Mouse (Mus musculus): Measurements from ENCODE around the gene Cryba4. TPM values are rescaled to one million over a fixed set of nuclear protein-coding genes. Genes with fewer than 3 reads are reported as not detected.

The Cryba4 gene
- total RNA-seq, 2 experiments from 2014 or later: 1.0 TPM; not detected in 1

GRCm38 (mm10) chr5:112270764-112271541 lies 18.6 kb upstream of the Cryba4 start:
- DNase-seq (ENCODE audit: low spot score in 2 of 2): peak; percentile 42 to 56

GRCm38 (mm10) chr5:112266011-112266777 lies 13.9 kb upstream of the Cryba4 start:
- DNase-seq (ENCODE audit: low spot score in 2 of 2): no peak

- DNase-seq (ENCODE audit: low spot score in 2 of 2): no peak
Observed at GRCm38 (mm10) chr5:112265515-112265914, 13.2 kb upstream of the Cryba4 start.

- no peak for DNase-seq (ENCODE audit: low spot score in 2 of 2)
Observed at GRCm38 (mm10) chr5:112265110-112265509, 12.8 kb upstream of the Cryba4 start.

GRCm38 (mm10) chr5:112264099-112264498 lies 11.8 kb upstream of the Cryba4 start:
- DNase-seq (ENCODE audit: low spot score in 2 of 2): no peak

- DNase-seq (ENCODE audit: low spot score in 2 of 2): no peak
Observed at GRCm38 (mm10) chr5:112260818-112261217, 8.5 kb upstream of the Cryba4 start.

- no peak for DNase-seq (ENCODE audit: low spot score in 2 of 2)
Observed at GRCm38 (mm10) chr5:112259862-112260650, 7.7 kb upstream of the Cryba4 start.

GRCm38 (mm10) chr5:112257896-112258295 lies 5.6 kb upstream of the Cryba4 start:
- no peak for DNase-seq (ENCODE audit: low spot score in 2 of 2)

GRCm38 (mm10) chr5:112256457-112256856 lies 4.1 kb upstream of the Cryba4 start:
- no peak for DNase-seq (ENCODE audit: low spot score in 2 of 2)

GRCm38 (mm10) chr5:112255426-112255825 lies 3.1 kb upstream of the Cryba4 start, which contains the start of gene Crybb1:
Gene Crybb1 (plus strand): TSS chr5:112255815.
- peak; percentile 43 to 54 for DNase-seq (ENCODE audit: low spot score in 2 of 2)

- DNase-seq (ENCODE audit: low spot score in 2 of 2): peak; percentile 42 to 48
Observed at GRCm38 (mm10) chr5:112254282-112254806, 2.0 kb upstream of the Cryba4 start.

GRCm38 (mm10) chr5:112253169-112253568 lies 851 bp upstream of the Cryba4 start:
- no peak for DNase-seq (ENCODE audit: low spot score in 2 of 2)

GRCm38 (mm10) chr5:112249106-112249505 lies 3.2 kb downstream of the Cryba4 start:
- DNase-seq (ENCODE audit: low spot score in 2 of 2): no peak

- DNase-seq (ENCODE audit: low spot score in 2 of 2): no peak
Observed at GRCm38 (mm10) chr5:112247399-112247798, 4.9 kb downstream of the Cryba4 start.

GRCm38 (mm10) chr5:112244890-112245615 lies 7.3 kb downstream of the Cryba4 start:
- no peak for DNase-seq (ENCODE audit: low spot score in 2 of 2)

GRCm38 (mm10) chr5:112244275-112244562 lies 8.1 kb downstream of the Cryba4 start:
- DNase-seq (ENCODE audit: low spot score in 2 of 2): no peak

GRCm38 (mm10) chr5:112243539-112244274 lies 8.6 kb downstream of the Cryba4 start:
- DNase-seq (ENCODE audit: low spot score in 2 of 2): no peak

GRCm38 (mm10) chr5:112243041-112243440 lies 9.3 kb downstream of the Cryba4 start:
- DNase-seq (ENCODE audit: low spot score in 2 of 2): no peak

GRCm38 (mm10) chr5:112242361-112242778 lies 9.9 kb downstream of the Cryba4 start:
- DNase-seq (ENCODE audit: low spot score in 2 of 2): no peak

- no peak for DNase-seq (ENCODE audit: low spot score in 2 of 2)
Observed at GRCm38 (mm10) chr5:112241849-112242248, 10.5 kb downstream of the Cryba4 start.
